Mouse (Mus musculus): ENCODE measurements around the gene Sh3rf1. TPM values are rescaled to one million over a fixed set of nuclear protein-coding genes. Genes with fewer than 3 reads are reported as not detected.
A peak's percentile ranks its signal among the peaks of the same experiment; 100 is the strongest.

Sh3rf1 gene
- polyA plus RNA-seq (2015; fragmentation: Nextera tagmentation; extraction: Ambion mirVana), result 32.3 and 32.8 TPM in 2 replicates

DNA sequence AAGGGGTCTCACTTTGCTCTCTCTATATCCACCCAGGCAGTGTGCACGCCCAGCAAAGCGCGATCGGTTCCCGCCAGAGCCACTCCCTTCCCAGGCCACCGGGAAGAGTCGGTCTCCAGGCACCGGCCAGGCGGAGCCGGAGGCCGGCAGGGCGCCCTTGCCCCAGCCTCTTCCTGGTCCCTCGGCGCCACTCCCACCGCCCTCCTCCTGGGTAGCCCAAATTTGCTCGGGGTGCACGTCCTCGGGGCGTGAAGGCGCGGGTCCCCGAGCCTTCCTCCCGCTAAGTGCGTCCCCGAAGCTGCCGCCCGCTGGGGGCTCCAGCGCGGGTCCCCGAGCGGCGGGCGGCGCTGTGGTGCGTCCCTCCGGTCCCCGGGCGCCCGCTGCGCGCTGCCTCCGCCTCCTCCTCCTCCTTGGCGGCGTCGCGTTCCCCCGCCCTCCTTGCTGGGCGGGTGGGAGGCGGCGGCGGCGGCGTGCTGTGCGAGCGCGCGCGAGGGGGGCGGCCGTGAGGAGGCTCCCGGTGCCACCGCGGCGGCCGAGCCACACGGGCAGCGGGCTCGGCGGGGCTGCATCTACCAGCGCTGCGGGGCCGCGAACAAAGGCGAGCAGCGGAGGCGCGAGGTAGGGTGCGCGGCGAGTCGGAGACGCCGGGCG lies at the start of gene Sh3rf1:
Sh3rf1 (plus strand) TSS at position 144 of the 651 bp plus-strand sequence.
- ATAC-seq (replicated peaks), result peak; percentile 89
- under 1% methylated on average over 77 of the region's 84 CpGs for WGBS

DNA sequence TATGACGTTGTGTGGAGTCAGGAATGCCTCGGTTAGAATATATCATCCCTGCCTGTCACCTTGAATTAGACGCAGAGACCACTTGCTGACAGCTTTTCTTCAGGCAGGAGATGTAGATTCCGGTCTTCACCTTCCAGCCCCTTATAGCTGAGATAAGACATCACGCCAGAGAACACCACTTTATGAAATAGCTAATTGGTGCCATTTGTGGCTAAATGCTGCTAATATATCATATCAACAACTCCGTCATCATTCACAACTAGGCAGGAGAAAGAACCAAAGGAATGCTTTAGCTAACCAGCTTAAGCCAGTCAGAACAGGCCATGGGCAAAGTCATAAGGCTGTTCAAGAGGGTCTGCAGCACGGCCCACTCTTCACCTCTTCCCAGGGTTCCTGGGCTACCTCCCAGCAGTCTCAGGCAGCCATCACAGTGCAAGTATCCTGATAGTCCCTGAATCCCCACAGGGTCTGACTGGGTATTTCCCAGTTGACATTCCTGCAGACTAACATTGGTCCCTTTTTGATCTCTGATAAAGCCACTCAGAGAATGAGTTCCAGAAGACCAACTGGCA lies 49.7 kb upstream of the Sh3rf1 start:
- no peak overlapping the region for H3K9ac ChIP-seq (replicated peaks)
- no peaks in the 10 kb centered on the region for H3K36me3 ChIP-seq
- peaks cover 9% of the 10 kb centered on the region; the same call in 1 of the 2 replicates for H3K4me1 ChIP-seq
- H3K4me3 ChIP-seq, result no peak overlapping the region
- H3K27me3 ChIP-seq, result no peaks in the 10 kb centered on the region
- no peak for ATAC-seq (replicated peaks)
- no peaks in the 10 kb centered on the region for H3K9me3 ChIP-seq
- no peak overlapping the region for H3K4me2 ChIP-seq (replicated peaks)
- H3K27ac ChIP-seq (replicated peaks), result no peak overlapping the region; the same call in 1 of the 2 replicates
- WGBS, result 69% methylated on average over 7 of the region's 7 CpGs

More for the DNA sequence above, at the start of gene Sh3rf1:
- H3K27me3 ChIP-seq, result no peaks in the 10 kb centered on the region
- H3K27ac ChIP-seq (replicated peaks), result peak within 1 kb of the TSS; percentile 82
- H3K9me3 ChIP-seq, result no peaks in the 10 kb centered on the region
- H3K4me3 ChIP-seq, result peak within 1 kb of the TSS; percentile 81
- peaks cover 41% of the 10 kb centered on the region for H3K4me1 ChIP-seq
- H3K36me3 ChIP-seq, result no peaks in the 10 kb centered on the region
- peak within 1 kb of the TSS; percentile 85 for H3K9ac ChIP-seq (replicated peaks)
- peak within 1 kb of the TSS; percentile 84 for H3K4me2 ChIP-seq (replicated peaks)

DNA sequence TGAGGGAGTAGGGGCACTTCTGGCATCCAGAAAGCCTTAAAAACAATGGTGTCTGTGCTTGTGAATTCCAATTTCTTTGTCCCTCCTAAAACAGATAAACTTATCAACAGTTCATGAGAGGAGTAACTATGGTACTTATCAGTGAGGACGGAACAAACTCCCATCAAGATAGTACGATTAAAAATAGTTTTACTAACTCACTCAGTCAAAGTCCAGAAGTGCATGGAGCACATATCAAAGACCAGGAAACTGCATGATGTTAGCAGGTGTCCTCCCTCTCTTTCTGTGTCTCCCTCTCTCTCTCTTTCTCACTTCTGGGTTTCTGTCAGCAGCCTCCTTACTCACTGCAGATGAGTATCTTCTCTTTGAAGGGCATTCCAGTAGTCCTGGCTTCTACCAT lies 47.8 kb upstream of the Sh3rf1 start:
- Histone ChIP-seq H3K4me3 (no peak overlapping the region), H3K36me3 (no peaks in the 10 kb centered on the region), H3K27me3 (no peaks in the 10 kb centered on the region), H3K4me2 (replicated peaks) (no peak overlapping the region), H3K4me1 (peaks cover 10% of the 10 kb centered on the region; the same call in 1 of the 2 replicates), H3K9me3 (no peaks in the 10 kb centered on the region), H3K9ac (replicated peaks) (no peak overlapping the region), H3K27ac (replicated peaks) (no peak overlapping the region)
- 94% methylated on average over 2 of the region's 2 CpGs for WGBS
- ATAC-seq (replicated peaks), result no peak

DNA sequence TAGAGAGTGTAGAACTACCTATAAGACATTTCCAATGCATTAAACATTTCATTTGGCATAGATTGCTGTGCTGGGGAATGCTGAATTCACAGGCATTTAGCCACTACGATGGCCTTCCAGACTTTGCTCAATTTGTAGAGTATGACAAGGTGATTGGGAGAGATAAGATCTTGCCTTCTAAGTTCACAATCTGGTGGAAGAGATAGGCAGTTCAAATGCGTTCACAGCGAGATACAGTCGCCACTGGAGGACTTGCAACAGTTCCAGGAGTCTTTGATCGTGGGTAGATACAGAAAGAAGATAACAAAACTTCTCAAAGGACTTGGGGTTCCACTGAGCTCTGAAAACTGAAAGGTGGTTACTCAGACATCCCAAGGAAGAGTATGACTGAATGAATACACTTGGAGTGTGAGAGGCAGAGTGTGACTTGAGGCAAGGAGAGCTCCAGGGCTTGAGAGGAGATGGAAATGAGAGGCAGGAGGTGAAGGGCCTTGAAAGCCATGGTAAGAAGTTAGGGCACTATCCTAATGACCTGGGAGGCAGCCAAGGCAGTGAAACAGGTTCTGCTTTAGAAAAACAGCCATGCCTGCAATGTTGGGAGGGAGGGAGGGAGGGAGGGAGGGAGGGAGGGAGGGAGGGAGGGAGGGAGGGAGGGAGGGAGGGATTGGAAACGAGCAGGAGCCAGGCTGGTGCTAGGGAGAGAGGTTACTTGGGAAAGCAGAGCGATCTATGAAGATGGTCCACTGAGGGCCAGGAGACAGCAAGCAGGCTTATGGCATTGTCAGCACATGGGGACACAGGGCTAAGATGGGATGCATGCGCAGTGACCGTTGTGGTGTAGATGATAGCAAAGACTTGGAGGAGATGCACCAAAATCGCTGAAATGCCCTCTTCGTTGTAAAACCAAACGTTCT lies 45.7 kb upstream of the Sh3rf1 start:
- Histone ChIP-seq H3K36me3 (no peaks in the 10 kb centered on the region), H3K27me3 (no peaks in the 10 kb centered on the region), H3K4me3 (no peak overlapping the region), H3K9me3 (no peaks in the 10 kb centered on the region), H3K9ac (replicated peaks) (no peak overlapping the region), H3K4me1 (peaks cover 10% of the 10 kb centered on the region; the same call in 1 of the 2 replicates), H3K27ac (replicated peaks) (no peak overlapping the region), H3K4me2 (replicated peaks) (no peak overlapping the region)
- WGBS, result 64% methylated on average over 12 of the region's 12 CpGs
- ATAC-seq (replicated peaks), result no peak

DNA sequence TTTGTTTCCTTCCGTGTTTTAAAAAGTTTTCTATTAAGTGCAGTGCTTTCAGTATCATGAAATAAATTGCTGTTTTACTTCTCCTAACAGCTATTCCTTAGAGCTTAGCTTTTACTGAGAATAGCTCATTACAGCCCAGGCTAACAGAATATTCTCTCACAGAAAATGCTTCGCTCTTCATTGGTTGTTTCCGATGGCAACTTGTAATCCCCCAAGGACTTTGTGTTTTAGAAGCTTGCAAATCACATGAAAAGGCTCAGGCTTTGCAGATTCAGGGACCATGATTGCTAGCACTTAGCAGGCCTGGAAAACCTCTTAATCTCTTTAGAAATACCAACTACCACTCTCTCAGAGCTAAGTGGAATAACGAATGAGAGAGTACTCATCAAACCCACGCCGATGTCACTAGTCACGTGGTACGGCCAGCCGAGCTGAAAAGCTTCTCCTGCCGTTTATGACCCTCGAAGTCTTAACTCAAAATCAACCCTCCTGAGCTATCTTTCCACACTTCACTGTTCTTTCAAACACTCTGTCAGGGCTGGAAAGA lies 45.0 kb upstream of the Sh3rf1 start:
- Histone ChIP-seq H3K9ac (replicated peaks) (no peak overlapping the region), H3K4me2 (replicated peaks) (peak overlapping the region; percentile 13; the same call in 1 of the 2 replicates), H3K36me3 (no peaks in the 10 kb centered on the region), H3K27ac (replicated peaks) (no peak overlapping the region), H3K4me3 (no peak overlapping the region), H3K9me3 (no peaks in the 10 kb centered on the region), H3K27me3 (no peaks in the 10 kb centered on the region), H3K4me1 (peaks cover 8% of the 10 kb centered on the region; the same call in 1 of the 2 replicates)
- peak; percentile 59 for ATAC-seq (replicated peaks)
- WGBS, result 19% methylated on average over 11 of the region's 11 CpGs

DNA sequence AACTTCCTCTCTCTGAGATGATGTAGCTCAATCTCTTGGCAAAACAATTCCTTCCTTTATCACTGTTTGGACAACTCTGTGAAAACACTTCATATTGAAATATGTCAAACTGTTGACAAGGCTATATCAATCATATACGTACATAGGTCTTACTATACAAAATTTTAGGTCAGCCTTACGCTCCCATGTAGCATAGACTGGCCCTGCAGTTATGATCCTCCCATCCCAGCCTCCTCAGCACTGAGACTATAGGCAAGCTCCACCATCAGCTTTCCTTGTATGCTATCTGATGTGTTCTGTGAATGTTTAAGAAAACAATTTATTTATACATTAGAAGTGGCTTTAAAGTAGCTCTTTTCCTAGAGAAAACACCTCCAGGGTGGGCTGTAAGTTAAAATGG lies 42.1 kb upstream of the Sh3rf1 start:
- Histone ChIP-seq H3K27ac (replicated peaks) (no peak overlapping the region), H3K4me1 (peaks cover 7% of the 10 kb centered on the region; the same call in 1 of the 2 replicates), H3K9me3 (no peaks in the 10 kb centered on the region), H3K36me3 (no peaks in the 10 kb centered on the region), H3K4me3 (no peak overlapping the region), H3K27me3 (no peaks in the 10 kb centered on the region), H3K4me2 (replicated peaks) (no peak overlapping the region), H3K9ac (replicated peaks) (no peak overlapping the region)
- no peak for ATAC-seq (replicated peaks)
- 90% methylated on average over 2 of the region's 2 CpGs for WGBS

DNA sequence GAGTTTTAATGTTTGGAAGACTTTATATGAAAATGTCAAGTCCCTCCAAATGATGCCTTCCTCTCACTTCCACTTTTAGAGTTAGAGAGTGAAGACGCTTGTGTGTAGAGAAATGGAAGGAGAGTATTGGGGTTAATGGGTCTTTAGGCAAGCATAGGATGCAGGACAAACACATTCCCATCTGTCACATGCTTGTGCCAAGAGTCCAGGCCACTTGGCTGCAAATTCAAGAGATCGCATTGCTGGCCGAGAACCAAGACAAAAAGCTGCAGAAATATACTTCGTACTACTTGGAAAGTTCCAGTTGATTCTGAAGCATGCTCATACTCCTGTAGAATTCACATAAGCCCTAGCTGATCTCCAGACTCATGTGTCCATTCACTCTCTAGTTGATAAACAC lies 41.7 kb upstream of the Sh3rf1 start:
- 76% methylated on average over 4 of the region's 4 CpGs for WGBS
- Histone ChIP-seq H3K9ac (replicated peaks) (no peak overlapping the region), H3K9me3 (no peaks in the 10 kb centered on the region), H3K4me3 (no peak overlapping the region), H3K4me1 (peaks cover 7% of the 10 kb centered on the region; the same call in 1 of the 2 replicates), H3K4me2 (replicated peaks) (no peak overlapping the region), H3K27ac (replicated peaks) (no peak overlapping the region), H3K27me3 (no peaks in the 10 kb centered on the region), H3K36me3 (no peaks in the 10 kb centered on the region)
- ATAC-seq (replicated peaks), result no peak

DNA sequence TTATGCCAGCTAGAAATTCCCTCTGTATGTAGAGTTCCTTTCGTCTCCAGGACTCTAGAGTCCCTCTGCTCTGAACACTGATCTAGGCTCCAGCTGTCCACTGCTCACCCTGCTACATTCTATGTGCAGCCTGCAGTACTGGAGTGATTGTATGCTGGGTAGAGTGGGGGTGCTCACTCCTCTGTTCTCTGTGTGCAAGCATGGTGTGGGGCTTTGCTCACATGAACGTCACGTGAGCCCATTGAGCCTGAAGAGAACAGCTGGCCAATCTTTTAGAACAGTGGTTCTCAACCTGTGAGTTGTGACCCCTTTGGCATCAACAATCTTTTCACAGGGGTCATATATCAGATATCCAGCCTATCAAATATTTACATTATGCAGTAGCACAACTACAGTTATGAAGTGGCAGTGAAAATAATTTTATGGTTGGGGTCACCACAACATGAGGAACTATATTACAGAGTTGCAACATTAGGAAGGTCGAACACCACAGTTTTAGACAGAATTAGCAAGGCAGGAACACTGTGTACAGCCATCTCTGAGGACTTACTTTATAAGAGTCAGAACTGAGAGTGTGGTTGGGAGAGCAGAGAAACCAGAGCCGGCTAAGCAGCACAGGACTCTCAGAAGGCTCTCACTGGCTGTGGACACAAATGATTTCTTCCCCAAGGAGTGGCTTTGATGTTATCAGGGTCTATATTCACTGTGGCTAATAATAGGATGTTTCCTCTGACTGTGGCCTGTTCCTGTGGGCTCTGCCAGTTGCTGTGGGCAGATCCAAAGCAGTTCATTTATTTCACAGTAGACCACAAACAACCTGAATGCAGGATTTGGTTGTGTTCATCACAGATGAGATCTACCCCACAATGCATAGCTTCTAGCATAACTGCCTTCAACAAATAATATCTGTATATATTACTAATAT lies 38.1 kb upstream of the Sh3rf1 start:
- Histone ChIP-seq H3K27me3 (no peaks in the 10 kb centered on the region), H3K4me3 (no peak overlapping the region), H3K9me3 (no peaks in the 10 kb centered on the region), H3K9ac (replicated peaks) (no peak overlapping the region), H3K4me1 (no peaks in the 10 kb centered on the region), H3K27ac (replicated peaks) (no peak overlapping the region), H3K36me3 (no peaks in the 10 kb centered on the region), H3K4me2 (replicated peaks) (no peak overlapping the region)
- WGBS, result 85% methylated on average over 5 of the region's 5 CpGs
- no peak for ATAC-seq (replicated peaks)

DNA sequence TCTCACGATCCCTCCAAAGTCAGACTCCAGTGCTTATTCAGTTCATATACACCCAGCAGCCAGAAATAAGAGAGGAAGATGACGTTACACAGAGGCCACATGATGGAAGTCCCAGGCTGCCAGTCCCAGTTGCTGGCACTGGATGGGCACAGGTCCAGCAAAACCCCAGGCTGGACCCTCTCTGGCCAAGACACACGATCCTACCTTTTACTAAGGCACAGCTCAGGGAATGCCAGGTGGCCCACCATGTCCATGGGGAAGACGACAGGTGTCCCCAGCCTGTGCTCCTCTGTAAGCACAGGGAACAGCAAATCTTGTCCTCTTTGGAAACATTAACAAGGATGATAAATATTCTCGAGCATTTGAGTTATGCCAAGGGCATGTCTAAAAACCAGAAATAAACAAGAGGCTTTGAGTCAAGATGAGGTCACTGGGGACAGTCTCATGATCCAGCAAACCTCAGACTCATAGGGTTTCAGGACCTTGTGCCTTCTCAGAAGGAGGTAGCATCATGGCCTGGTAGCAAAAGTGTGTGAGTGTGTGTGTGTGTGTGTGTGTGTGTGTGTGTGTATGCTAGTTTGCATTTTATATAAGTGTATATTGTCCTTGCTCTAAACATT lies 29.3 kb upstream of the Sh3rf1 start:
- H3K9me3 ChIP-seq, result no peaks in the 10 kb centered on the region
- no peak overlapping the region for H3K9ac ChIP-seq (replicated peaks)
- no peak for ATAC-seq (replicated peaks)
- no peak overlapping the region for H3K4me2 ChIP-seq (replicated peaks)
- H3K36me3 ChIP-seq, result no peaks in the 10 kb centered on the region
- no peak overlapping the region for H3K27ac ChIP-seq (replicated peaks)
- H3K4me3 ChIP-seq, result no peak overlapping the region
- H3K4me1 ChIP-seq, result no peaks in the 10 kb centered on the region
- no peaks in the 10 kb centered on the region for H3K27me3 ChIP-seq
- 84% methylated on average over 5 of the region's 5 CpGs for WGBS

DNA sequence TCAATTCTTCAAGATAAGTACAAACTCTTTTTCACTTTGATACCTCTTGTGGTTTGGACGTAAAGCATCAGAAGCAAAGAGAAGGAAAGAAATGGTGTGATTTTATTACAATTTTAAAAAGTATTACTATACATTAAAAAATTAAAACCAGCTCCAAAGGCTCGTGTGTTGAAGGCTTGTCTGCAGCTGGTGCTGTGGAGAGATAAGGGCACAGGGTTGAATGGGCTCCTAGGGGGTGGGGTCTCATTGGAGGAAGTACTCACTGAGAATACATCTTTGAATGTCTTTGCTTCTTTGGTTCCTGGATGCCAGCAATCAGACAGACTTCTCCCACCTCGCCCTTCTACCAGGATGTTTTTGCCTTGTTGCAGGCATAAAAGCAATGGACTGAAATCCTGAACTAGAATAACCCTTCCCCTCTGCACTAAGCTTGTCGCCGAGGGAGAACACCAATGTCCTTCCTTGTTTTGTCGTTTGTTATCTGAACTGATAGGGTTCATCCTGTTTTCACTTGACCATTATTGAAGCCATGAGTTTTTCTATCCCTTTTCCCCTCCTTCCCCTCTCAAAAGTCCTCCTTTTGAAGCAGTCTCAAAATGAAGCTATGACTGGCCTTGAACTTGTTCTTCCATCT lies 23.3 kb upstream of the Sh3rf1 start:
- Histone ChIP-seq H3K4me2 (replicated peaks) (no peak overlapping the region), H3K36me3 (no peaks in the 10 kb centered on the region), H3K27me3 (no peaks in the 10 kb centered on the region), H3K4me1 (no peaks in the 10 kb centered on the region), H3K27ac (replicated peaks) (no peak overlapping the region), H3K9me3 (no peaks in the 10 kb centered on the region), H3K4me3 (no peak overlapping the region), H3K9ac (replicated peaks) (no peak overlapping the region)
- WGBS, result 81% methylated on average over 6 of the region's 6 CpGs
- ATAC-seq (replicated peaks), result no peak
